8 mouse cellular contexts compared by ENCODE assay signal in genomic region chr14:57533214-57533613, GRCm38 (mm10). TPM values are rescaled to one million over a fixed set of nuclear protein-coding genes. Genes with fewer than 3 reads are reported as not detected.
DNase-seq lines count a peak whose midpoint lies in the region; ATAC-seq and TF ChIP-seq lines count a peak whose summit lies in the region.

No protein-coding gene starts in this region.

- H3K4me2 ChIP-seq in forebrain, postnatal 0 days (ENCODE audit: low read depth): no peak overlapping the region
- no peak overlapping the region for H3K4me2 ChIP-seq in forebrain, embryonic 15.5 days (replicated peaks)

- 46% methylated on average over 3 of the region's 3 CpGs for WGBS in forebrain, postnatal 0 days
- 43% methylated on average over 3 of the region's 3 CpGs for WGBS in forebrain, embryonic 15.5 days

- peak; percentile 38 for DNase-seq in forebrain, postnatal 0 days
- peak; percentile 58 for DNase-seq in ovary, postnatal 14 days (ENCODE audit: low spot score)
- DNase-seq in ovary, postnatal 10 days (ENCODE audit: low spot score): no peak
- DNase-seq in c-Kit-positive CD71-positive TER-119-positive erythroid progenitor cells, embryonic 14.5 days (ENCODE audit: low spot score): peak; percentile 21
- no peak for DNase-seq in frontal cortex, postnatal 10 days (ENCODE audit: low spot score in 2 of 2)

- TF ChIP-seq CTCF in forebrain, postnatal 0 days (IDR thresholded peaks at IDR 0.05; ENCODE audit: low read depth): peak; percentile 71

- H3K27me3 ChIP-seq in forebrain, postnatal 0 days (ENCODE audit: insufficient read depth, low read length): no peaks in the 10 kb centered on the region
- H3K27me3 ChIP-seq in forebrain, embryonic 15.5 days: no peaks in the 10 kb centered on the region

- no peak overlapping the region for H3K27ac ChIP-seq in forebrain, postnatal 0 days (ENCODE audit: low read depth, low read length)
- H3K27ac ChIP-seq in forebrain, embryonic 15.5 days (replicated peaks): no peak overlapping the region

- no peaks in the 10 kb centered on the region for H3K9me3 ChIP-seq in forebrain, postnatal 0 days (ENCODE audit: low read length)
- H3K9me3 ChIP-seq in forebrain, embryonic 15.5 days: no peaks in the 10 kb centered on the region

- H3K4me1 ChIP-seq in forebrain, postnatal 0 days (ENCODE audit: insufficient read depth): peaks cover 33% of the 10 kb centered on the region
- H3K4me1 ChIP-seq in forebrain, embryonic 15.5 days: peaks cover 44% of the 10 kb centered on the region

- H3K4me3 ChIP-seq in forebrain, postnatal 0 days (ENCODE audit: low read depth, low read length): no peak overlapping the region
- no peak overlapping the region for H3K4me3 ChIP-seq in forebrain, embryonic 15.5 days

- H3K36me3 ChIP-seq in forebrain, postnatal 0 days (ENCODE audit: insufficient read depth): peaks cover 5% of the 10 kb centered on the region
- H3K36me3 ChIP-seq in forebrain, embryonic 15.5 days: no peaks in the 10 kb centered on the region

- H3K9ac ChIP-seq in forebrain, postnatal 0 days: no peak overlapping the region
- H3K9ac ChIP-seq in forebrain, embryonic 15.5 days (replicated peaks): no peak overlapping the region

- no peak for ATAC-seq in forebrain, postnatal 0 days
- no peak for ATAC-seq in forebrain, embryonic 15.5 days (replicated peaks)
- ATAC-seq in granulocyte monocyte progenitor cell, adult 5-6 weeks (replicated peaks; ENCODE audit: poor library complexity, severe bottlenecking): peak; percentile 50
- ATAC-seq in megakaryocyte, adult 5-6 weeks (ENCODE audit: poor library complexity, severe bottlenecking): peak; percentile 62

RNA-seq across cellular contexts. Expression of gene Il17d, which starts 8.6 kb away (rescaled TPM):
- total RNA-seq in forebrain, postnatal 0 days (2014; rRNA removed): 38.8 and 47.6 TPM in 2 replicates
- 8.5 and 9.8 TPM in 2 replicates for polyA plus RNA-seq in forebrain, postnatal 0 days (2015; fragmentation: Nextera tagmentation; extraction: Ambion mirVana)
- polyA plus RNA-seq in forebrain, embryonic 15.5 days (2015; fragmentation: Nextera tagmentation; extraction: Ambion mirVana): 4.6 and 5.8 TPM in 2 replicates
- total RNA-seq in granulocyte monocyte progenitor cell, adult 5-6 weeks (2014; fragmentation: Nextera tagmentation): not detected in 2 replicates
- not detected in 2 replicates for total RNA-seq in granulocyte monocyte progenitor cell, adult 5-6 weeks (2017)
- not detected in 2 replicates for total RNA-seq in megakaryocyte, adult 5-6 weeks (2015)
- not detected in 2 replicates for total RNA-seq in megakaryocyte, adult 5-6 weeks (2017)

RNA-seq across cellular contexts. Expression of gene Eef1akmt1, which starts 38.2 kb away (rescaled TPM):
- 45.7 and 58.4 TPM in 2 replicates for total RNA-seq in forebrain, postnatal 0 days (2014; rRNA removed)
- 82.9 and 84.9 TPM in 2 replicates for polyA plus RNA-seq in forebrain, postnatal 0 days (2015; fragmentation: Nextera tagmentation; extraction: Ambion mirVana)
- polyA plus RNA-seq in forebrain, embryonic 15.5 days (2015; fragmentation: Nextera tagmentation; extraction: Ambion mirVana): 87.1 and 103 TPM in 2 replicates
- 24.9 and 30.6 TPM in 2 replicates for total RNA-seq in granulocyte monocyte progenitor cell, adult 5-6 weeks (2014; fragmentation: Nextera tagmentation)
- 17.0 and 30.5 TPM in 2 replicates for total RNA-seq in granulocyte monocyte progenitor cell, adult 5-6 weeks (2017)
- 47.8 and 51.2 TPM in 2 replicates for total RNA-seq in megakaryocyte, adult 5-6 weeks (2015)
- 19.4 and 25.6 TPM in 2 replicates for total RNA-seq in megakaryocyte, adult 5-6 weeks (2017)

Comparison
In these comparisons a context has a peak if more than half of its experiments do, and no peak if none do; other contexts are left out.
1. DNase-seq: peak in forebrain, postnatal 0 days (single experiment), ovary, postnatal 14 days (single experiment) and c-Kit-positive CD71-positive TER-119-positive erythroid progenitor cells, embryonic 14.5 days (single experiment); none in ovary, postnatal 10 days (single experiment) and frontal cortex, postnatal 10 days (0 of 2).
2. ATAC-seq: peak in granulocyte monocyte progenitor cell, adult 5-6 weeks (single experiment) and megakaryocyte, adult 5-6 weeks (single experiment); none in forebrain, postnatal 0 days (single experiment) and forebrain, embryonic 15.5 days (single experiment).
3. RNA of gene Il17d, which starts 8.6 kb away (total RNA-seq): 38.8 to 47.6 TPM in forebrain, postnatal 0 days; not detected in granulocyte monocyte progenitor cell, adult 5-6 weeks and not detected in megakaryocyte, adult 5-6 weeks; every median in the first group is over 10 times any median in the second.